Mouse (Mus musculus): ENCODE results near the gene Dnajb12.

- no peak for TF ChIP-seq POLR2A (IDR thresholded peaks at IDR 0.05; ENCODE audit: extremely low read depth, insufficient read depth, low read length)
- TF ChIP-seq CTCF (IDR thresholded peaks at IDR 0.05; ENCODE audit: low read depth, low read length) = no peak
These were observed 68.1 kb downstream of the Dnajb12 start for GRCm38 (mm10) chr10:59947296-59948073.
